ENCODE assay signal across 8 mouse cellular contexts in genomic region chr2:29965906-29966305, GRCm38 (mm10). TPM values are rescaled to one million over a fixed set of nuclear protein-coding genes. Genes with fewer than 3 reads are reported as not detected.
A peak's percentile ranks its signal among the peaks of the same experiment; 100 is the strongest.
DNase-seq lines count a peak whose midpoint lies in the region; ATAC-seq and TF ChIP-seq lines count a peak whose summit lies in the region.

No protein-coding gene starts in this region.

- TF ChIP-seq CTCF in thymus, adult 2 months (IDR thresholded peaks at IDR 0.05; ENCODE audit: borderline replicate concordance, control insufficient read depth, extremely low read depth, insufficient read depth, low read length, poor library complexity): 0 out of 2 replicates have a peak, but pooled peaks have one; percentile 7

- peak; percentile 45 for DNase-seq in layer of hippocampus, adult 11-12 months (ENCODE audit: low spot score)
- DNase-seq in layer of hippocampus, adult 9-11 months: no peak
- peak; percentile 70 for DNase-seq in cerebellum, adult 9-10 months
- DNase-seq in gastrocnemius, adult 8-10 months (ENCODE audit: low spot score in 2 of 2): peak; percentile 8 to 11
- DNase-seq in kidney, adult 18-20 months: peak; percentile 47
- DNase-seq in thymus, adult 2 months: peak; percentile 71

- under 1% methylated on average over 29 of the region's 41 CpGs for WGBS in limb, embryonic 15.5 days
- 1% methylated on average over 37 of the region's 41 CpGs for WGBS in thymus, adult 2 months

- H3K9me3 ChIP-seq in limb, embryonic 15.5 days: no peaks in the 10 kb centered on the region

- H3K79me2 ChIP-seq in myocyte (ENCODE audit: control insufficient read depth, insufficient read depth): peaks cover 51% of the 10 kb centered on the region

- peak overlapping the region; percentile 86 for H3K4me3 ChIP-seq in limb, embryonic 15.5 days
- peak overlapping the region; percentile 55 for H3K4me3 ChIP-seq in myocyte
- peak overlapping the region; percentile 81 for H3K4me3 ChIP-seq in thymus, adult 2 months (ENCODE audit: control insufficient read depth, insufficient read depth, low read length)

- H3K4me2 ChIP-seq in limb, embryonic 15.5 days: peak overlapping the region; percentile 54
- peak overlapping the region; percentile 95 for H3K4me2 ChIP-seq in myocyte (ENCODE audit: low read depth)

- peak overlapping the region; percentile 94 for H3K27ac ChIP-seq in limb, embryonic 15.5 days
- H3K27ac ChIP-seq in thymus, adult 2 months (ENCODE audit: control insufficient read depth, insufficient read depth, low read length): no peak overlapping the region

- H3ac ChIP-seq in myocyte (ENCODE audit: control insufficient read depth, insufficient read length): peak overlapping the region; percentile 70

- no peaks in the 10 kb centered on the region for H3K27me3 ChIP-seq in limb, embryonic 15.5 days
- H3K27me3 ChIP-seq in myocyte (ENCODE audit: control insufficient read depth, insufficient read depth, insufficient read length): no peaks in the 10 kb centered on the region
- H3K27me3 ChIP-seq in thymus, adult 2 months (ENCODE audit: control insufficient read depth, insufficient read depth, low read length): no peaks in the 10 kb centered on the region

- no peak for ATAC-seq in limb, embryonic 15.5 days (ENCODE audit: insufficient number of reproducible peaks, low FRiP score, low TSS enrichment, low read depth)

- peaks cover 39% of the 10 kb centered on the region for H3K4me1 ChIP-seq in limb, embryonic 15.5 days
- no peaks in the 10 kb centered on the region; the same call in 1 of the 2 replicates for H3K4me1 ChIP-seq in thymus, adult 2 months (replicated peaks; ENCODE audit: control insufficient read depth, insufficient read depth, low read length)

- peaks cover 14% of the 10 kb centered on the region for H3K36me3 ChIP-seq in limb, embryonic 15.5 days
- H3K36me3 ChIP-seq in myocyte (ENCODE audit: control insufficient read depth, insufficient read depth): no peaks in the 10 kb centered on the region
- no peaks in the 10 kb centered on the region for H3K36me3 ChIP-seq in thymus, adult 2 months (ENCODE audit: control insufficient read depth, insufficient read depth, low read length)

- no peak for TF ChIP-seq POLR2A in myocyte (IDR thresholded peaks at IDR 0.05; ENCODE audit: insufficient read length, low read depth)
- no peak for TF ChIP-seq POLR2A in thymus, adult 2 months (IDR thresholded peaks at IDR 0.05; ENCODE audit: control insufficient read depth, extremely low read depth, insufficient read depth, low read length, poor library complexity)

- peak overlapping the region; percentile 88 for H3K9ac ChIP-seq in limb, embryonic 15.5 days

TF ChIP-seq in myocyte, 11 proteins besides CTCF, POLR2A, EP300 and RAD21:
- TF ChIP-seq MAX (IDR thresholded peaks at IDR 0.05; ENCODE audit: low read depth): no peak
- no peak for TF ChIP-seq SRF (IDR thresholded peaks at IDR 0.05; ENCODE audit: control insufficient read depth, insufficient read length, low read depth)
- no peak for TF ChIP-seq E2F4 (IDR thresholded peaks at IDR 0.05; ENCODE audit: insufficient read depth)
- no peak for TF ChIP-seq POLR2AphosphoS2 (IDR thresholded peaks at IDR 0.05; ENCODE audit: insufficient read length, low read depth)
- TF ChIP-seq MYOG (IDR thresholded peaks at IDR 0.05; ENCODE audit: control insufficient read depth in 1 of 3, insufficient read depth in 1 of 3, insufficient read length in 2 of 3, low read depth in 2 of 3): peak in 2 of 3 experiments; percentile 42 to 78
- TF ChIP-seq TCF3 (IDR thresholded peaks at IDR 0.05; ENCODE audit: insufficient read length, low read depth): no peak
- peak in 2 of 3 experiments; percentile 43 to 80 for TF ChIP-seq MYOD1 (IDR thresholded peaks at IDR 0.05; ENCODE audit: control insufficient read depth in 1 of 3, insufficient read length in 2 of 3, low read depth in 2 of 3)
- TF ChIP-seq CEBPB (IDR thresholded peaks at IDR 0.05; ENCODE audit: insufficient read depth, poor library complexity, severe bottlenecking): no peak
- TF ChIP-seq TCF12 (IDR thresholded peaks at IDR 0.05; ENCODE audit: insufficient read depth, poor library complexity, severe bottlenecking): no peak
- TF ChIP-seq REST (IDR thresholded peaks at IDR 0.05; ENCODE audit: insufficient read depth, insufficient read length): no peak

RNA-seq across cellular contexts. Expression of gene Sptan1, which starts 0.5 kb away (rescaled TPM):
- 10 to 100 TPM; 29.2 to 43.7 (median 36.4) TPM for total RNA-seq in gastrocnemius, adult 8-10 months (2022)
- 89.3 and 95.5 TPM in 2 replicates for polyA plus RNA-seq in limb, embryonic 15.5 days (2015; fragmentation: Nextera tagmentation; extraction: Ambion mirVana)
- 167 TPM for polyA plus RNA-seq in myocyte (2012; fragmentation: generic; extraction: Trizol)
- polyA plus RNA-seq in thymus, adult 2 months (2012; rRNA removed): 161 and 168 TPM in 2 replicates

RNA-seq across cellular contexts. Expression of gene Gle1, which starts 30.7 kb away (rescaled TPM):
- total RNA-seq in gastrocnemius, adult 8-10 months (2022): 10 to 100 TPM; 20.1 to 27.0 (median 22.9) TPM
- polyA plus RNA-seq in limb, embryonic 15.5 days (2015; fragmentation: Nextera tagmentation; extraction: Ambion mirVana): 58.0 and 59.5 TPM in 2 replicates
- polyA plus RNA-seq in myocyte (2012; fragmentation: generic; extraction: Trizol): 25.1 TPM
- 36.6 and 38.4 TPM in 2 replicates for polyA plus RNA-seq in thymus, adult 2 months (2012; rRNA removed)
